Mouse (Mus musculus): ENCODE measurements at regions not wholly inside any gene's neighbourhood (a gene's known extent, or its start where the extent isn't known, plus 50 kb on each side); places are given as distances from the start of the nearest gene placed in this dataset.

GRCm38 (mm10) chr1:51535414-51535813 is 57.2 kb upstream of the Nabp1 start:
- Histone ChIP-seq H3K4me3 (no peak overlapping the region), H3K27ac (no peak overlapping the region)
- no peak for TF ChIP-seq CTCF (IDR thresholded peaks at IDR 0.05)
- intact Hi-C loops (cut with DNase I) = no loop called here
- DNase-seq = no peak

GRCm38 (mm10) chr1:51531360-51531759 is 53.1 kb upstream of the Nabp1 start:
- H3K4me3 ChIP-seq = no peak overlapping the region
- intact Hi-C loops (cut with DNase I) = no loop called here
- no peak overlapping the region for H3K27ac ChIP-seq
- TF ChIP-seq CTCF (IDR thresholded peaks at IDR 0.05) = no peak
- DNase-seq = no peak

- intact Hi-C loops (cut with DNase I) = no loop called here
- no peak for DNase-seq
- TF ChIP-seq CTCF (IDR thresholded peaks at IDR 0.05) = no peak
- peak overlapping the region; percentile 10; the same call in 1 of the 2 replicates for H3K27ac ChIP-seq
- no peak overlapping the region for H3K4me3 ChIP-seq
Observed at GRCm38 (mm10) chr1:51530191-51530926, 52.1 kb upstream of the Nabp1 start.

GRCm38 (mm10) chr1:51529653-51530052 is 51.4 kb upstream of the Nabp1 start:
- no peak for TF ChIP-seq CTCF (IDR thresholded peaks at IDR 0.05)
- no peak overlapping the region for H3K4me3 ChIP-seq
- intact Hi-C loops (cut with DNase I) = no loop called here
- peak overlapping the region; percentile 10; the same call in 1 of the 2 replicates for H3K27ac ChIP-seq
- no peak for DNase-seq

GRCm38 (mm10) chr1:51528671-51529070 is 50.4 kb upstream of the Nabp1 start:
- Histone ChIP-seq H3K4me3 (no peak overlapping the region), H3K27ac (no peak overlapping the region)
- no peak for TF ChIP-seq CTCF (IDR thresholded peaks at IDR 0.05)
- no peak for DNase-seq
- intact Hi-C loops (cut with DNase I) = no loop called here
